Comparison of ENCODE assay signal across 14 mouse cellular contexts in genomic region chr3:86070799-86071198, GRCm38 (mm10).
"Had no signal": no experiment of that assay in that cellular context is flagged by ENCODE, and none has a peak within 500 bp of the region (broad histone marks: within the 10 kb centered on the region; RNA-seq: fewer than 3 reads in every experiment).

No protein-coding gene starts in this region.

- ATAC-seq: liver, embryonic 12.5 days; midbrain, embryonic 15.5 days had no signal

- H3K4me1 ChIP-seq: limb, embryonic 13.5 days; liver, embryonic 12.5 days; midbrain, embryonic 10.5 days; midbrain, embryonic 15.5 days had no signal

- H3K27ac ChIP-seq: kidney, postnatal 0 days; limb, embryonic 13.5 days; liver, embryonic 12.5 days; midbrain, embryonic 10.5 days; midbrain, embryonic 15.5 days; stomach, postnatal 0 days had no signal

- H3K4me2 ChIP-seq: limb, embryonic 13.5 days; liver, embryonic 12.5 days; lung, embryonic 14.5 days; midbrain, embryonic 15.5 days had no signal

- H3K9me3 ChIP-seq: limb, embryonic 13.5 days; liver, embryonic 12.5 days; midbrain, embryonic 10.5 days; midbrain, embryonic 15.5 days had no signal

- DNase-seq: kidney, adult 9 months; kidney, postnatal 36 days; layer of hippocampus, adult 9-11 months; layer of hippocampus, postnatal 36 days; lung, embryonic 14.5 days; lung, postnatal 10 days; lung, postnatal 4 days; thymus, postnatal 4 days had no signal

- H3K36me3 ChIP-seq: limb, embryonic 13.5 days; liver, embryonic 12.5 days; midbrain, embryonic 10.5 days; midbrain, embryonic 15.5 days had no signal

- H3K4me3 ChIP-seq: limb, embryonic 13.5 days; liver, embryonic 12.5 days; midbrain, embryonic 10.5 days; midbrain, embryonic 15.5 days had no signal

- H3K27me3 ChIP-seq: limb, embryonic 13.5 days; liver, embryonic 12.5 days; midbrain, embryonic 15.5 days had no signal

- H3K9ac ChIP-seq: limb, embryonic 13.5 days; liver, embryonic 12.5 days; lung, embryonic 14.5 days; midbrain, embryonic 15.5 days had no signal
